Mouse (Mus musculus): ENCODE results near the gene Rnf141. TPM values are rescaled to one million over a fixed set of nuclear protein-coding genes. Genes with fewer than 3 reads are reported as not detected.

Rnf141 gene
- total and polyA plus RNA-seq, 2 experiments from 2014 or later, result 36.7 to 98.8 TPM

- H3K9me3 ChIP-seq (ENCODE audit: low read length), result no peaks in the 10 kb centered on the region
- H3K4me1 ChIP-seq (ENCODE audit: insufficient read depth, low read length), result no peaks in the 10 kb centered on the region
- H3K27me3 ChIP-seq (ENCODE audit: insufficient read depth, low read length), result no peaks in the 10 kb centered on the region
- peaks cover 16% of the 10 kb centered on the region for H3K36me3 ChIP-seq (ENCODE audit: insufficient read depth, low read length)
- DNase-seq (ENCODE audit: low spot score) (peak; percentile 78), ATAC-seq (0 out of 2 replicates have a peak, but pooled peaks have one; percentile 29)
- H3K9ac ChIP-seq (replicated peaks; ENCODE audit: low read length), result no peak overlapping the region
- H3K4me2 ChIP-seq (ENCODE audit: low read depth, low read length), result no peak overlapping the region
- no peak overlapping the region for H3K27ac ChIP-seq
- no peak overlapping the region for H3K4me3 ChIP-seq (ENCODE audit: low read length)
- TF ChIP-seq CTCF (IDR thresholded peaks at IDR 0.05; ENCODE audit: low read depth), result no peak
- WGBS, result 39% methylated on average over 3 of the region's 3 CpGs
These were observed 22.6 kb downstream of the Rnf141 start for GRCm38 (mm10) chr7:110821653-110822052.

DNA sequence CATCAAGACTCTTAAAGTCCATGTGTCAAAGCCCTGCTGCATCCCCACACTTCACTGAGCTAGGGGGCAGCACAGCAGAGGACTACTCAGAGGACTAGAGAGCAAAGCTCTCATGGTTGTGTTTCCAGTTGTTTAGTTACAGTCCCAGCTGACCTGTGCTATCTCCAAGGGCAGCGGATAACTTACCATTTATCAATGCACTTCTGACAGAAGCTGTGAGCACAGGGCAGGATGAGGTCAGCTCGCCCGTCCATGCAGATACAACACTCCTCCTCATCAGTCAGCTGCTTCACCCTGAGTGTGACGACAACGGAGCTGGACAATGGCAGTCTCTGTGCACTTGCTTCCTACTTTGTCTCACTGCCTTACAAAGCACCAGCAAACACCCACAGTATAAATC, 23.2 kb downstream of the Rnf141 start:
- ATAC-seq, result 0 out of 2 replicates have a peak, but pooled peaks have one; percentile 38
- peaks cover 16% of the 10 kb centered on the region for H3K36me3 ChIP-seq (ENCODE audit: insufficient read depth, low read length)

DNA sequence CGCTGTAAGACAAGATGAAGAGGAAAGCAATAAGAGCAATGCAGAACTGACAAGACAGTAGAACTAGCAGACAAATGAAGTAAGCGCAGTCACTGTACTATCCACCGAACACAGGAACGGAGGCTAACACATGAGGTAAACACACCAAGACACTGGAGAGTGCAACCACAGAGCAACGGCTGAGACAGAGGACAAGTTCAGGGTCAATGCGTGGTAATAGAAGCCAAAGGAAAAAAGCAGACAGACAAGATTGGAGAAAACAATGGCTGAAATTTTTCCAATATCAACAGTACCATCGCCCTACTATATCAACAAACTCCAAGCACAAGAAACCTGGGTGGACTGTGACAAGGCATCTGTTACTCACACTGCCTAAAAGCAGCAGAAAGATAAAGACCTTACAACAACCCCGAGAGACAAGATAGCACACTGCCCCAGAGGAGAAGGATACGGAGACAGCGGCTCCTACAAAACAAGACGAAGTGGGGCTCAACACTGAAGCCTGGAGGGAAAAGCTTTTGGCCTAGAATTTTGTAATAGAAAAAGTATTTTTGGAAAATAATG, 25.4 kb downstream of the Rnf141 start:
- Histone ChIP-seq H3K27me3 (ENCODE audit: insufficient read depth, low read length) (no peaks in the 10 kb centered on the region), H3K36me3 (ENCODE audit: insufficient read depth, low read length) (peaks cover 5% of the 10 kb centered on the region; the same call in 1 of the 2 replicates), H3K27ac (no peak overlapping the region), H3K4me3 (ENCODE audit: low read length) (no peak overlapping the region), H3K9me3 (ENCODE audit: low read length) (no peaks in the 10 kb centered on the region), H3K4me2 (ENCODE audit: low read depth, low read length) (no peak overlapping the region), H3K9ac (replicated peaks; ENCODE audit: low read length) (no peak overlapping the region), H3K4me1 (ENCODE audit: insufficient read depth, low read length) (no peaks in the 10 kb centered on the region)
- WGBS, result 88% methylated on average over 11 of the region's 11 CpGs
- ATAC-seq, result no peak
- TF ChIP-seq CTCF (IDR thresholded peaks at IDR 0.05; ENCODE audit: low read depth), result no peak
- no peak for DNase-seq (ENCODE audit: low spot score)

More for the DNA sequence above, 23.2 kb downstream of the Rnf141 start:
- no peak overlapping the region for H3K4me2 ChIP-seq (ENCODE audit: low read depth, low read length)
- H3K4me1 ChIP-seq (ENCODE audit: insufficient read depth, low read length), result no peaks in the 10 kb centered on the region
- DNase-seq (ENCODE audit: low spot score), result no peak
- H3K27me3 ChIP-seq (ENCODE audit: insufficient read depth, low read length), result no peaks in the 10 kb centered on the region
- H3K27ac ChIP-seq, result no peak overlapping the region
- H3K9me3 ChIP-seq (ENCODE audit: low read length), result no peaks in the 10 kb centered on the region
- TF ChIP-seq CTCF (IDR thresholded peaks at IDR 0.05; ENCODE audit: low read depth), result peak; percentile 51
- no peak overlapping the region for H3K9ac ChIP-seq (replicated peaks; ENCODE audit: low read length)
- 35% methylated on average over 5 of the region's 5 CpGs for WGBS
- no peak overlapping the region for H3K4me3 ChIP-seq (ENCODE audit: low read length)

DNA sequence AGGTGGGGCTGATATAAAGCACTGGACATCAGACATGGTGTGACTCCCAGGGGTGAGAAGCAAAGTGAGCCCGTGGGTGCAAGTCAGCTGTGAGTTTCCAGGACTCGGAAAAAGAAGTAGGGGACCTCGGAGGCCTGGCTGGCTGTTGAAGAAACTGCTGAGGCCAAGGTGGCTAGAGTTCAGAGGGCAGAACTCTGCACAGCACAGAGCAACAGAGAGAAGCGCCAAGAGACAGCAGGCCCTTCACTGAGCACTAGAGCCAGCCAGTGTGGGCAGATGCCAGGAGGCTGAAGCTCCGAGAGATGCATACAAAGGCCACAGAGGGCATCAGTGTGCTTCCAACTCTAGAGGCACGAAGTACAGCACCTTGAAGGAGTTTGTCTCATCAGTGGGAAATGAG, 26.1 kb downstream of the Rnf141 start:
- Histone ChIP-seq H3K27ac (no peak overlapping the region), H3K4me1 (ENCODE audit: insufficient read depth, low read length) (no peaks in the 10 kb centered on the region), H3K4me3 (ENCODE audit: low read length) (no peak overlapping the region), H3K27me3 (ENCODE audit: insufficient read depth, low read length) (no peaks in the 10 kb centered on the region), H3K9ac (replicated peaks; ENCODE audit: low read length) (no peak overlapping the region), H3K4me2 (ENCODE audit: low read depth, low read length) (no peak overlapping the region), H3K9me3 (ENCODE audit: low read length) (no peaks in the 10 kb centered on the region), H3K36me3 (ENCODE audit: insufficient read depth, low read length) (peaks cover 4% of the 10 kb centered on the region; the same call in 1 of the 2 replicates)
- ATAC-seq (no peak), DNase-seq (ENCODE audit: low spot score) (no peak)
- 71% methylated on average over 6 of the region's 6 CpGs for WGBS
- no peak for TF ChIP-seq CTCF (IDR thresholded peaks at IDR 0.05; ENCODE audit: low read depth)

DNA sequence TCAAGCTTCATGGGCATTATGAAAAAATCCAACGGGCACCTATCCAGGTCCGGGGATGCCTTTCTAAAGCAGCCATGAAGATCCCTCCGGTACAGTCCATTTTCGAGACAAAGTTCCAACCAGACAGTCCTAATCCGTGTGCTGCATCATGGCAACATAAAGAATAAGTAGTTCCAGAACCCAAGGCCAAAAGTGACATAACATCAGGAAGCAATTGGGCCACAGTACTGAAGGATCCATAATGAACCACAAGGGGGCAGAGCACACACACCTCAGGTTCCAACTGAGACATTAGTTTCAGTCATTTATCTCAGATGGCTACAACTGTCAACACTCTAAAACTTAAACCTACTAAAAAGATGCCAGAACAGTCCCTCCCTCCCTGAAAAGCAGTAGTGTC, 28.2 kb downstream of the Rnf141 start:
- Histone ChIP-seq H3K4me2 (ENCODE audit: low read depth, low read length) (no peak overlapping the region), H3K9me3 (ENCODE audit: low read length) (no peaks in the 10 kb centered on the region), H3K27ac (no peak overlapping the region), H3K4me3 (ENCODE audit: low read length) (no peak overlapping the region), H3K27me3 (ENCODE audit: insufficient read depth, low read length) (no peaks in the 10 kb centered on the region), H3K9ac (replicated peaks; ENCODE audit: low read length) (no peak overlapping the region), H3K4me1 (ENCODE audit: insufficient read depth, low read length) (no peaks in the 10 kb centered on the region), H3K36me3 (ENCODE audit: insufficient read depth, low read length) (0 out of 2 replicates have a peak, but pooled peaks cover 7% of the 10 kb centered on the region)
- peak; percentile 79 for DNase-seq (ENCODE audit: low spot score)
- ATAC-seq, result peak; percentile 67
- TF ChIP-seq CTCF (IDR thresholded peaks at IDR 0.05; ENCODE audit: low read depth), result peak; percentile 90
- 72% methylated on average over 5 of the region's 5 CpGs for WGBS

DNA sequence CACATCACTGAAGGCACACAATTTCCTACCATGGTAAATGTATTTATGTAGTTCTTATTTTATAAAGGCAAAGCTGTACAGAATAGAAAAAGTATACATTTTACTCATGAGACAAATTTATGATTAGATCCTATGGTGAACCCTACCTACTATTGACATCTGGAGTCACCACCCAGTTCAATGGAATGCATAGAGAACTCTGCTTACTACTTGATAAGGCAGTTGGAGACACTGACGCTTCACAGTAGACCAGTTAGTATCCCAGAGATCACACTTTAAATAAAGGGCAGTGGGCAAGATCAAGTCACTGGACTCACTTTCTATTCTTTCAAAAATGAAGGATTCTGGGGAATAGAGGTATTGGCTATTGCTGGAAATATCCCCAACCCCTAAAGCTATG, 30.3 kb downstream of the Rnf141 start:
- H3K4me1 ChIP-seq (ENCODE audit: insufficient read depth, low read length), result no peaks in the 10 kb centered on the region
- H3K4me3 ChIP-seq (ENCODE audit: low read length), result no peak overlapping the region
- 0 out of 2 replicates have a peak, but pooled peaks cover 7% of the 10 kb centered on the region for H3K36me3 ChIP-seq (ENCODE audit: insufficient read depth, low read length)
- H3K27ac ChIP-seq, result no peak overlapping the region
- TF ChIP-seq CTCF (IDR thresholded peaks at IDR 0.05; ENCODE audit: low read depth), result no peak
- no peaks in the 10 kb centered on the region for H3K27me3 ChIP-seq (ENCODE audit: insufficient read depth, low read length)
- no peak overlapping the region for H3K4me2 ChIP-seq (ENCODE audit: low read depth, low read length)
- no peak overlapping the region for H3K9ac ChIP-seq (replicated peaks; ENCODE audit: low read length)
- H3K9me3 ChIP-seq (ENCODE audit: low read length), result no peaks in the 10 kb centered on the region
- DNase-seq (ENCODE audit: low spot score) (no peak), ATAC-seq (no peak)
- 87% methylated on average over 1 of the region's 1 CpGs for WGBS

GRCm38 (mm10) chr7:110811529-110811928, 32.7 kb downstream of the Rnf141 start:
- no peak for TF ChIP-seq CTCF (IDR thresholded peaks at IDR 0.05; ENCODE audit: low read depth)
- Histone ChIP-seq H3K9ac (replicated peaks; ENCODE audit: low read length) (no peak overlapping the region), H3K27ac (no peak overlapping the region), H3K36me3 (ENCODE audit: insufficient read depth, low read length) (0 out of 2 replicates have a peak, but pooled peaks cover 7% of the 10 kb centered on the region), H3K4me1 (ENCODE audit: insufficient read depth, low read length) (no peaks in the 10 kb centered on the region), H3K4me2 (ENCODE audit: low read depth, low read length) (no peak overlapping the region), H3K4me3 (ENCODE audit: low read length) (no peak overlapping the region), H3K9me3 (ENCODE audit: low read length) (no peaks in the 10 kb centered on the region), H3K27me3 (ENCODE audit: insufficient read depth, low read length) (no peaks in the 10 kb centered on the region)
- WGBS, result 82% methylated on average over 5 of the region's 5 CpGs
- DNase-seq (ENCODE audit: low spot score) (no peak), ATAC-seq (no peak)

Data from hindbrain, postnatal 0 days (tissue).